Mouse (Mus musculus): ENCODE measurements at regions not wholly inside any gene's neighbourhood (a gene's known extent, or its start where the extent isn't known, plus 50 kb on each side); places are given as distances from the start of the nearest gene placed in this dataset.

GRCm38 (mm10) chr10:123800067-123800691 is 536.4 kb downstream of the Fam19a2 start:
- no peak overlapping the region for H3K9ac ChIP-seq (replicated peaks)
- peaks cover 9% of the 10 kb centered on the region; the same call in 1 of the 2 replicates for H3K4me1 ChIP-seq
- peak overlapping the region; percentile 10; the same call in 1 of the 2 replicates for H3K4me3 ChIP-seq
- no peak; the same call in 1 of the 2 replicates for ATAC-seq (replicated peaks)
- no peaks in the 10 kb centered on the region for H3K9me3 ChIP-seq
- H3K27ac ChIP-seq (replicated peaks), result no peak overlapping the region
- H3K36me3 ChIP-seq, result no peaks in the 10 kb centered on the region
- H3K27me3 ChIP-seq, result no peaks in the 10 kb centered on the region
- peak overlapping the region; percentile 29 for H3K4me2 ChIP-seq (replicated peaks)
- WGBS, result 15% methylated on average over 18 of the region's 18 CpGs

GRCm38 (mm10) chr10:123800692-123801528 is 537.1 kb downstream of the Fam19a2 start:
- Histone ChIP-seq H3K4me1 (peaks cover 9% of the 10 kb centered on the region; the same call in 1 of the 2 replicates), H3K9me3 (no peaks in the 10 kb centered on the region), H3K4me3 (peak overlapping the region; percentile 10; the same call in 1 of the 2 replicates), H3K27ac (replicated peaks) (no peak overlapping the region), H3K9ac (replicated peaks) (no peak overlapping the region), H3K36me3 (no peaks in the 10 kb centered on the region), H3K27me3 (no peaks in the 10 kb centered on the region), H3K4me2 (replicated peaks) (peak overlapping the region; percentile 29)
- no peak for ATAC-seq (replicated peaks)
- 51% methylated on average over 17 of the region's 17 CpGs for WGBS

GRCm38 (mm10) chr10:123810882-123811281 is 547.1 kb downstream of the Fam19a2 start:
- Histone ChIP-seq H3K4me2 (replicated peaks) (no peak overlapping the region), H3K9ac (replicated peaks) (no peak overlapping the region), H3K4me1 (peaks cover 5% of the 10 kb centered on the region; the same call in 1 of the 2 replicates), H3K9me3 (no peaks in the 10 kb centered on the region), H3K27ac (replicated peaks) (no peak overlapping the region), H3K36me3 (no peaks in the 10 kb centered on the region), H3K4me3 (no peak overlapping the region), H3K27me3 (no peaks in the 10 kb centered on the region)
- 90% methylated on average over 9 of the region's 9 CpGs for WGBS
- ATAC-seq (replicated peaks), result no peak

- Histone ChIP-seq H3K9me3 (no peaks in the 10 kb centered on the region), H3K4me3 (no peak overlapping the region), H3K36me3 (no peaks in the 10 kb centered on the region), H3K4me1 (peaks cover 5% of the 10 kb centered on the region; the same call in 1 of the 2 replicates), H3K27ac (replicated peaks) (no peak overlapping the region), H3K27me3 (no peaks in the 10 kb centered on the region), H3K9ac (replicated peaks) (no peak overlapping the region), H3K4me2 (replicated peaks) (no peak overlapping the region)
- ATAC-seq (replicated peaks), result peak; percentile 60; the same call in 1 of the 2 replicates
- 27% methylated on average over 2 of the region's 2 CpGs for WGBS
These were observed 549.3 kb downstream of the Fam19a2 start for GRCm38 (mm10) chr10:123813142-123813541.

- WGBS, result 13% methylated on average over 13 of the region's 13 CpGs
- H3K9me3 ChIP-seq, result no peaks in the 10 kb centered on the region
- H3K4me1 ChIP-seq, result peaks cover 15% of the 10 kb centered on the region
- H3K27me3 ChIP-seq, result no peaks in the 10 kb centered on the region
- H3K4me2 ChIP-seq (replicated peaks), result peak overlapping the region; percentile 27
- peak overlapping the region; percentile 75 for H3K27ac ChIP-seq (replicated peaks)
- H3K4me3 ChIP-seq, result no peak overlapping the region
- no peaks in the 10 kb centered on the region for H3K36me3 ChIP-seq
- H3K9ac ChIP-seq (replicated peaks), result no peak overlapping the region
- ATAC-seq (replicated peaks), result peak; percentile 93
These were observed 576.4 kb downstream of the Fam19a2 start for GRCm38 (mm10) chr10:123840061-123840751.

- ATAC-seq (replicated peaks), result no peak
- WGBS, result 65% methylated on average over 8 of the region's 8 CpGs
- H3K36me3 ChIP-seq, result no peaks in the 10 kb centered on the region
- no peak overlapping the region for H3K4me2 ChIP-seq (replicated peaks)
- no peaks in the 10 kb centered on the region for H3K9me3 ChIP-seq
- no peak overlapping the region for H3K27ac ChIP-seq (replicated peaks)
- H3K4me1 ChIP-seq, result peaks cover 15% of the 10 kb centered on the region
- H3K4me3 ChIP-seq, result no peak overlapping the region
- no peaks in the 10 kb centered on the region for H3K27me3 ChIP-seq
- no peak overlapping the region for H3K9ac ChIP-seq (replicated peaks)
These were observed 578.3 kb downstream of the Fam19a2 start for GRCm38 (mm10) chr10:123842141-123842540.

- no peak overlapping the region for H3K4me2 ChIP-seq (replicated peaks)
- H3K4me3 ChIP-seq, result no peak overlapping the region
- H3K27ac ChIP-seq (replicated peaks), result no peak overlapping the region
- H3K27me3 ChIP-seq, result no peaks in the 10 kb centered on the region
- 82% methylated on average over 4 of the region's 4 CpGs for WGBS
- peaks cover 15% of the 10 kb centered on the region for H3K4me1 ChIP-seq
- no peaks in the 10 kb centered on the region for H3K9me3 ChIP-seq
- H3K9ac ChIP-seq (replicated peaks), result no peak overlapping the region
- no peak for ATAC-seq (replicated peaks)
- H3K36me3 ChIP-seq, result no peaks in the 10 kb centered on the region
These were observed 579.8 kb downstream of the Fam19a2 start for GRCm38 (mm10) chr10:123843604-123844003.

- no peak for ATAC-seq (replicated peaks)
- 85% methylated on average over 8 of the region's 8 CpGs for WGBS
- H3K4me2 ChIP-seq (replicated peaks), result no peak overlapping the region
- no peaks in the 10 kb centered on the region for H3K27me3 ChIP-seq
- H3K27ac ChIP-seq (replicated peaks), result no peak overlapping the region
- H3K4me3 ChIP-seq, result no peak overlapping the region
- H3K4me1 ChIP-seq, result no peaks in the 10 kb centered on the region
- H3K9ac ChIP-seq (replicated peaks), result no peak overlapping the region
- no peaks in the 10 kb centered on the region for H3K36me3 ChIP-seq
- H3K9me3 ChIP-seq, result no peaks in the 10 kb centered on the region
These were observed 582.8 kb downstream of the Fam19a2 start for GRCm38 (mm10) chr10:123846631-123847030.

GRCm38 (mm10) chr10:123848564-123848963 is 584.8 kb downstream of the Fam19a2 start:
- H3K4me1 ChIP-seq, result no peaks in the 10 kb centered on the region
- H3K36me3 ChIP-seq, result no peaks in the 10 kb centered on the region
- no peak overlapping the region for H3K4me2 ChIP-seq (replicated peaks)
- no peak overlapping the region for H3K4me3 ChIP-seq
- no peaks in the 10 kb centered on the region for H3K27me3 ChIP-seq
- H3K27ac ChIP-seq (replicated peaks), result no peak overlapping the region
- ATAC-seq (replicated peaks), result no peak
- whole genome bisulfite sequencing, result 89% methylated on average over 1 of the region's 1 CpGs
- H3K9me3 ChIP-seq, result no peaks in the 10 kb centered on the region
- H3K9ac ChIP-seq (replicated peaks), result no peak overlapping the region

GRCm38 (mm10) chr10:123875459-123875858 is 611.7 kb downstream of the Fam19a2 start:
- H3K36me3 ChIP-seq, result no peaks in the 10 kb centered on the region
- 39% methylated on average over 3 of the region's 3 CpGs for WGBS
- H3K27me3 ChIP-seq, result no peaks in the 10 kb centered on the region
- no peak overlapping the region for H3K4me3 ChIP-seq
- H3K9ac ChIP-seq (replicated peaks), result no peak overlapping the region
- no peak overlapping the region for H3K4me2 ChIP-seq (replicated peaks)
- no peak overlapping the region for H3K27ac ChIP-seq (replicated peaks)
- H3K4me1 ChIP-seq, result no peaks in the 10 kb centered on the region
- H3K9me3 ChIP-seq, result no peaks in the 10 kb centered on the region
- ATAC-seq (replicated peaks), result no peak

- no peaks in the 10 kb centered on the region for H3K36me3 ChIP-seq
- H3K4me1 ChIP-seq, result no peaks in the 10 kb centered on the region
- no peak overlapping the region for H3K27ac ChIP-seq (replicated peaks)
- no peak overlapping the region for H3K4me2 ChIP-seq (replicated peaks)
- ATAC-seq (replicated peaks), result no peak
- no peak overlapping the region for H3K4me3 ChIP-seq
- no peaks in the 10 kb centered on the region for H3K27me3 ChIP-seq
- no peaks in the 10 kb centered on the region for H3K9me3 ChIP-seq
- 36% methylated on average over 5 of the region's 5 CpGs for WGBS
- H3K9ac ChIP-seq (replicated peaks), result no peak overlapping the region
These were observed 612.1 kb downstream of the Fam19a2 start for GRCm38 (mm10) chr10:123875882-123876281.

GRCm38 (mm10) chr10:123888681-123889172 is 624.9 kb downstream of the Fam19a2 start:
- Histone ChIP-seq H3K36me3 (no peaks in the 10 kb centered on the region), H3K27ac (replicated peaks) (no peak overlapping the region), H3K4me3 (no peak overlapping the region), H3K4me1 (no peaks in the 10 kb centered on the region), H3K4me2 (replicated peaks) (no peak overlapping the region), H3K9ac (replicated peaks) (no peak overlapping the region), H3K27me3 (no peaks in the 10 kb centered on the region), H3K9me3 (no peaks in the 10 kb centered on the region)
- ATAC-seq (replicated peaks), result no peak
- WGBS, result 72% methylated on average over 3 of the region's 3 CpGs

All from forebrain, embryonic 15.5 days (tissue).